Mouse (Mus musculus): ENCODE measurements around the gene Proca1. TPM values are rescaled to one million over a fixed set of nuclear protein-coding genes. Genes with fewer than 3 reads are reported as not detected.

The Proca1 gene
- polyA plus RNA-seq, 1 experiment, result 7.6 TPM

DNA sequence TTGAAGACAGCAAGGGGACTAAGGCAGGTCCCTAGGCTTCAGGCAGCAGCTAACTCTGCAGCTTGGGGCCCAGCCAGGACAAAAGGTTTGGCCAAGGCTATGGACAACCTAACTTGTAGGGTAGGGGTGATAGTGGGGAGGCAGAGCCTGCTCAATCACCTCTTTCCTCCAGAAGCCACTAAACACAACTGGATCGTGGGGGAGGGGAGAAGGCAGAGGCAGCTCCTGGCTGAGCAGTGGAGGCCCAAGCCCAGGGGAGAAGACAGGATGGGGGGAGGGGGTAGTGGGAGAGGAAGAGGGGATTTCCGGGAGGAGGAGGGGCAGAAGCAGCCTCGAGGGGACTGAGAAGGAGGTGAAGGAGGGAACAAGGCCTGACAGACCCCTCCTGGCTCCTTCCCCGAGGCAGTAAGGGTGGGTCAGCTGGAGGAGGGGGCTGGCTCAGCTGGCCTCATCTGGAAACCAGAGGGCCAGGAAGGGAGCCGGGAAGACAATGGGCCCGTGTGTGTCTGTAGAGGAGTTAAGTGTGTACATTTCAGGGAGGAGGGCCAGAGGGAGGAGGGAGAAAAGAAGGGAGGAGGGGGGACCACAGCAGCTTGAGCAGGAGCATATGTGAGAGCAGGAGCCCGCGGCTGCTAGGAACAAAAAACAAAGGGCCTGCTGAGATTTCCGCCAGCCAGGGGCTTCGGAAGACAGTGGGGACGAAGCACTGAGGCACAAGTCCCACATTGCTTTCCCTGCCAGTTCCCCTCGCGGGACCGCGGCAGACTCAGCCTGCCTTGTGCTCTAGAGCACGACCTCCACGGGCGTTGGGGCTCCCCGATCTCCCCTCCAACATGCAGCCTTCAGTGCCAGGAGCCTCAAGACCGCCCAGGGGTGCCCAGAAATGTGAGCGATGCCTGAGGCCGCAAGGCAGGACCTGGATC is 29.2 kb upstream of the Proca1 start:
- peaks cover 11% of the 10 kb centered on the region for H3K4me1 ChIP-seq (ENCODE audit: control insufficient read depth, insufficient read depth, low read length)
- H3K36me3 ChIP-seq (ENCODE audit: control insufficient read depth, insufficient read depth, low read length, poor library complexity, severe bottlenecking), result peaks cover 30% of the 10 kb centered on the region
- TF ChIP-seq EP300 (IDR thresholded peaks at IDR 0.05; ENCODE audit: insufficient read depth, low read depth, low read length) (peak; percentile 85), CTCF (IDR thresholded peaks at IDR 0.05; ENCODE audit: low read depth, low read length) (no peak), POLR2A (IDR thresholded peaks at IDR 0.05; ENCODE audit: insufficient read depth, low read length) (peak; percentile 7)
- H3K9ac ChIP-seq (ENCODE audit: low read depth, poor library complexity, severe bottlenecking), result peak overlapping the region; percentile 96
- peak overlapping the region; percentile 60 for H3K27ac ChIP-seq (ENCODE audit: insufficient read depth, low read length)
- H3K27me3 ChIP-seq (ENCODE audit: control insufficient read depth, insufficient read depth, low read length, poor library complexity, severe bottlenecking), result no peaks in the 10 kb centered on the region
- no peaks in the 10 kb centered on the region for H3K9me3 ChIP-seq (replicated peaks; ENCODE audit: control insufficient read depth, insufficient read depth, low read length, poor library complexity, severe bottlenecking)
- peak overlapping the region; percentile 81 for H3K4me3 ChIP-seq (ENCODE audit: low read depth, low read length)

DNA sequence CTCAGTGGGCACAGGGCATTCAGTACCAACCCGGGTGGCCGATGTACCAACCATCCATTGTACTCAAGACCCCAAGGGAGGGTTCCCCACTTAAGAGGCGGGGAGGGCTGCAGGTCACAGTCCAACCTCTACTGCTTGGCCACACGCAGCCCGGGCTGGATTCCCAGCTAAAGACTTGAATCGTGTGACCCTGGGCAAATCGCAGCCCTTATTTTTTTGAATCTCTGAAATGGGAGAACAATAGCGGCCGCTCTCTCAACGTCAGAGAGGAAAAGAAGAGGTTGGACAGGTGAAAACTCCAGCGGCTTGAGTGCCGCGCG is 28.6 kb upstream of the Proca1 start:
- Histone ChIP-seq H3K4me1 (ENCODE audit: control insufficient read depth, insufficient read depth, low read length) (peaks cover 11% of the 10 kb centered on the region), H3K36me3 (ENCODE audit: control insufficient read depth, insufficient read depth, low read length, poor library complexity, severe bottlenecking) (peaks cover 26% of the 10 kb centered on the region)
- no peak for TF ChIP-seq POLR2A (IDR thresholded peaks at IDR 0.05; ENCODE audit: insufficient read depth, low read length)

DNA sequence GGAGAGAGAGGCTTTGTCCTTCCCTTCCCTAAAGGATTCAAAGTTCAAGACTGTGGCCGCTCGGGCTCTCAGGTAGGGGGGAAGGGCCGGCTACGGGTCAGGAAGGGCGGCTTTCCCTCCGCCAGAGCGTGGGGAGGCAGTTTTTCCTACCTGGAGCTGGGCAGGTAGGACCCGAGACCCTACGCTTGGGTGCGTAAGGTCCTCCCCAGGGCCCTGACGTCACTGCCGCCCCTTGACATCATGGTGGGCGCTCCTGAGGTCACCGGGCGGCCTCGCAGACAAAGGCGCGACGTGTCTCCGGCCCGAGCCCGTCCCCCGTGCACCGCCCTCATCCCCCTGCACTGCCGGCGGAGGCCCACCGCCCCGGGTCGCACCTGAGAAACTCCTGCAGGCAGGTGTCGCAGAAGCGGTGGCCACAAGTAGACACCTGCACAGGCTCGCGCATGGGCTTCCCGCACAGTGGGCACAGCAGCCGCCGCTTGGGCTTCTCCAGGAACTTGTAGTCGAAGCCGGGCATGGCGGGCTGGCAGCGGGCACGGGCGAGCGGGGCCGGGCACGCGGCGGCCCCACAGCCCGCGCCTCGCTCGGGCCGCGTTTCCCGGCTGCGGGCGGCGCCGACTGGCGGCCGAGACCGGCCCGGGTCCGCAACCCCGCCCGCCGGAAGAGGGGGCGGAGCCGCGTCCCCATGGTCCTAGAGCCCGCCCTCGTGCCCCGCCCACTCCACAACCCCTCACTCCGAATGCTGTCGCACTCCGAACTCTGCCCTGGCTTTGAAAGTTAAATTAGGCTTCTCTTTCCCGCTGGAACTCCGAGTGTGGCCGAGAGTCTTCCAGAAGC is 28.1 kb upstream of the Proca1 start, which contains the start of gene Traf4:
Gene Traf4 (minus strand): TSS at position 666 of the 837 bp plus-strand sequence.
- Histone ChIP-seq H3K27ac (ENCODE audit: insufficient read depth, low read length) (peak within 1 kb of the TSS; percentile 96), H3K36me3 (ENCODE audit: control insufficient read depth, insufficient read depth, low read length, poor library complexity, severe bottlenecking) (peaks cover 21% of the 10 kb centered on the region), H3K4me3 (ENCODE audit: low read depth, low read length) (peak within 1 kb of the TSS; percentile 81), H3K27me3 (ENCODE audit: control insufficient read depth, insufficient read depth, low read length, poor library complexity, severe bottlenecking) (no peaks in the 10 kb centered on the region), H3K9ac (ENCODE audit: low read depth, poor library complexity, severe bottlenecking) (peak within 1 kb of the TSS; percentile 96), H3K4me1 (ENCODE audit: control insufficient read depth, insufficient read depth, low read length) (peaks cover 11% of the 10 kb centered on the region), H3K9me3 (replicated peaks; ENCODE audit: control insufficient read depth, insufficient read depth, low read length, poor library complexity, severe bottlenecking) (no peaks in the 10 kb centered on the region)
- no peak for TF ChIP-seq CTCF (IDR thresholded peaks at IDR 0.05; ENCODE audit: low read depth, low read length)
- TF ChIP-seq POLR2A (IDR thresholded peaks at IDR 0.05; ENCODE audit: insufficient read depth, low read length), result no peak
- TF ChIP-seq EP300 (IDR thresholded peaks at IDR 0.05; ENCODE audit: insufficient read depth, low read depth, low read length), result peak; percentile 10; the same call in 1 of the 2 replicates

More for the DNA sequence above, 28.6 kb upstream of the Proca1 start:
- Histone ChIP-seq H3K27ac (ENCODE audit: insufficient read depth, low read length) (peak overlapping the region; percentile 60), H3K9me3 (replicated peaks; ENCODE audit: control insufficient read depth, insufficient read depth, low read length, poor library complexity, severe bottlenecking) (no peaks in the 10 kb centered on the region), H3K9ac (ENCODE audit: low read depth, poor library complexity, severe bottlenecking) (peak overlapping the region; percentile 96), H3K27me3 (ENCODE audit: control insufficient read depth, insufficient read depth, low read length, poor library complexity, severe bottlenecking) (no peaks in the 10 kb centered on the region), H3K4me3 (ENCODE audit: low read depth, low read length) (peak overlapping the region; percentile 81)

DNA sequence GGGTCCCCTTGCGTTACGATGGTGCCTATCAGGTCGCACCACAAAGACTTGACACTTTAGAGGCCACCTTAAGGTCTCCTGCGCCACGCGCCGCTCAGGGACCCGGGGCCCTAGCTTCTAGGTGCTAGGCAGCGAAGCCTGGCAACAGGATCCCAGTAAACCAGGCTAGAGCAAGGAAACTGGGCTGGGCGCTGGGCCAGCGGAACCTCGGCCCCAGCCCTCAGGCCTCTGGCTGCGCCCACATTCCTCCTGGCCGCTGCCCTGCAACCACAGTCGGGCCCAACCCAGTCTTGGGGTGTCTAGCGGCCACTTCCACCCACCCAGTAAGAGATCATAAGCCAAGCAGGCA is 27.5 kb upstream of the Proca1 start:
- Histone ChIP-seq H3K9me3 (replicated peaks; ENCODE audit: control insufficient read depth, insufficient read depth, low read length, poor library complexity, severe bottlenecking) (no peaks in the 10 kb centered on the region), H3K27ac (ENCODE audit: insufficient read depth, low read length) (peak overlapping the region; percentile 96), H3K27me3 (ENCODE audit: control insufficient read depth, insufficient read depth, low read length, poor library complexity, severe bottlenecking) (no peaks in the 10 kb centered on the region), H3K4me3 (ENCODE audit: low read depth, low read length) (peak overlapping the region; percentile 59), H3K9ac (ENCODE audit: low read depth, poor library complexity, severe bottlenecking) (peak overlapping the region; percentile 96), H3K4me1 (ENCODE audit: control insufficient read depth, insufficient read depth, low read length) (peaks cover 11% of the 10 kb centered on the region), H3K36me3 (ENCODE audit: control insufficient read depth, insufficient read depth, low read length, poor library complexity, severe bottlenecking) (peaks cover 15% of the 10 kb centered on the region)
- no peak for TF ChIP-seq POLR2A (IDR thresholded peaks at IDR 0.05; ENCODE audit: insufficient read depth, low read length)
- TF ChIP-seq EP300 (IDR thresholded peaks at IDR 0.05; ENCODE audit: insufficient read depth, low read depth, low read length), result no peak
- no peak for TF ChIP-seq CTCF (IDR thresholded peaks at IDR 0.05; ENCODE audit: low read depth, low read length)

- TF ChIP-seq CTCF (IDR thresholded peaks at IDR 0.05; ENCODE audit: low read depth, low read length) (no peak), EP300 (IDR thresholded peaks at IDR 0.05; ENCODE audit: insufficient read depth, low read depth, low read length) (no peak), POLR2A (IDR thresholded peaks at IDR 0.05; ENCODE audit: insufficient read depth, low read length) (no peak)
- peak overlapping the region; percentile 96 for H3K27ac ChIP-seq (ENCODE audit: insufficient read depth, low read length)
- peaks cover 11% of the 10 kb centered on the region for H3K4me1 ChIP-seq (ENCODE audit: control insufficient read depth, insufficient read depth, low read length)
- no peaks in the 10 kb centered on the region for H3K27me3 ChIP-seq (ENCODE audit: control insufficient read depth, insufficient read depth, low read length, poor library complexity, severe bottlenecking)
- peak overlapping the region; percentile 59; the same call in 1 of the 2 replicates for H3K4me3 ChIP-seq (ENCODE audit: low read depth, low read length)
- no peaks in the 10 kb centered on the region for H3K9me3 ChIP-seq (replicated peaks; ENCODE audit: control insufficient read depth, insufficient read depth, low read length, poor library complexity, severe bottlenecking)
- peak overlapping the region; percentile 96 for H3K9ac ChIP-seq (ENCODE audit: low read depth, poor library complexity, severe bottlenecking)
- peaks cover 11% of the 10 kb centered on the region for H3K36me3 ChIP-seq (ENCODE audit: control insufficient read depth, insufficient read depth, low read length, poor library complexity, severe bottlenecking)
Observed at GRCm38 (mm10) chr11:78166161-78166560, 27.0 kb upstream of the Proca1 start.

All from ES-Bruce4 (cell line).